Mouse (Mus musculus) hindbrain, embryonic 11.5 days (tissue): ENCODE data around the gene Neurl1a. TPM values are rescaled to one million over a fixed set of nuclear protein-coding genes. Genes with fewer than 3 reads are reported as not detected.

Experiments
- ATAC-seq: fragments of 200-750 bp; cut with Nextera tagmentation; 2 replicates; pipeline ENCODE4 v1.8.0; 2017; ENCODE audit warnings: mild to moderate bottlenecking, moderate TSS enrichment, moderate library complexity; ENCODE audit not compliant: low FRiP score
- DNase-seq: peaks from one replicate; pipeline ENCODE4 v3.0.0-alpha.2; 2015; ENCODE audit warnings: low spot score
- H3K27ac ChIP-seq: fragments of 300-500 bp; sonication (generic); 2 replicates; pipeline ENCODE4 v1.5.1; 2014; ENCODE audit warnings: mild to moderate bottlenecking, low read depth, low read length
- H3K27me3 ChIP-seq: fragments of 300-500 bp; sonication (generic); 2 replicates; pipeline ENCODE4 v1.6.1; 2014; ENCODE audit warnings: mild to moderate bottlenecking, low read length, moderate library complexity, mixed read lengths; ENCODE audit not compliant: control insufficient read depth, insufficient read depth
- H3K36me3 ChIP-seq: fragments of 300-500 bp; sonication (generic); 2 replicates; pipeline ENCODE4 v1.6.1; 2014; ENCODE audit warnings: mild to moderate bottlenecking, low read length, moderate library complexity, mixed read lengths; ENCODE audit not compliant: control insufficient read depth, insufficient read depth
- H3K4me1 ChIP-seq: fragments of 300-500 bp; sonication (generic); replicated peaks from 2 replicates; pipeline ENCODE4 v1.6.1; 2014; ENCODE audit warnings: low read length, mixed read lengths; ENCODE audit not compliant: control insufficient read depth, insufficient read depth
- H3K4me2 ChIP-seq: fragments of 300-500 bp; sonication (generic); replicated peaks from 2 replicates; pipeline ENCODE4 v1.6.1; 2014; ENCODE audit warnings: mild to moderate bottlenecking, low read depth, low read length
- H3K4me3 ChIP-seq: fragments of 300-500 bp; sonication (generic); 2 replicates; pipeline ENCODE4 v1.5.1; 2014; ENCODE audit warnings: low read depth, low read length
- H3K9ac ChIP-seq: fragments of 300-500 bp; sonication (generic); 2 replicates; pipeline ENCODE4 v1.6.1; 2014; ENCODE audit warnings: low read depth, low read length
- H3K9me3 ChIP-seq: fragments of 300-500 bp; sonication (generic); 2 replicates; pipeline ENCODE4 v1.6.1; 2016; ENCODE audit warnings: low read length; ENCODE audit not compliant: control insufficient read depth
- WGBS: fragments of 180-500 bp; shearing (Covaris S2); extraction: QIAGEN DNeasy Blood & Tissue Kit; methylation state at CpG from one replicate; pipeline ENCODE4 v1.1.7; 2014; 5-methylcytosine and 5-hydroxymethylcytosine counted together
- polyA plus RNA-seq: library from polyadenylated mRNA; unstranded; fragments of >200 nt; fragmentation: Nextera tagmentation; extraction: Ambion mirVana; gene quantifications from 2 replicates; pipeline ENCODE4 v1.2.1, GENCODE M21; 2014

Gene Neurl1a
- polyA plus RNA-seq, 1 experiment from 2014 or later: 3.4 TPM

GRCm38 (mm10) chr19:47303128-47303527, 124.5 kb downstream of the Neurl1a start:
- Histone ChIP-seq H3K9ac (no peak overlapping the region), H3K4me1 (peaks cover 16% of the 10 kb centered on the region), H3K27me3 (no peaks in the 10 kb centered on the region), H3K4me3 (no peak overlapping the region), H3K27ac (no peak overlapping the region), H3K9me3 (no peaks in the 10 kb centered on the region), H3K4me2 (no peak overlapping the region), H3K36me3 (no peaks in the 10 kb centered on the region)
- ATAC-seq (no peak), DNase-seq (no peak)
- WGBS: 87% methylated on average over 10 of the region's 10 CpGs

- Histone ChIP-seq H3K9ac (no peak overlapping the region), H3K4me2 (no peak overlapping the region), H3K9me3 (no peaks in the 10 kb centered on the region), H3K4me1 (peaks cover 16% of the 10 kb centered on the region), H3K4me3 (no peak overlapping the region), H3K27ac (no peak overlapping the region), H3K27me3 (no peaks in the 10 kb centered on the region), H3K36me3 (no peaks in the 10 kb centered on the region)
- WGBS: 89% methylated on average over 5 of the region's 5 CpGs
- no peak for DNase-seq
- ATAC-seq: no peak
These were observed 125.6 kb downstream of the Neurl1a start for GRCm38 (mm10) chr19:47304170-47304745.

GRCm38 (mm10) chr19:47305401-47305800, 126.8 kb downstream of the Neurl1a start:
- no peak overlapping the region for H3K9ac ChIP-seq
- WGBS: 95% methylated on average over 10 of the region's 10 CpGs
- ATAC-seq (no peak), DNase-seq (no peak)
- no peaks in the 10 kb centered on the region for H3K9me3 ChIP-seq
- H3K36me3 ChIP-seq: no peaks in the 10 kb centered on the region
- no peak overlapping the region for H3K27ac ChIP-seq
- H3K4me1 ChIP-seq: peaks cover 16% of the 10 kb centered on the region
- no peaks in the 10 kb centered on the region for H3K27me3 ChIP-seq
- H3K4me3 ChIP-seq: no peak overlapping the region
- no peak overlapping the region for H3K4me2 ChIP-seq

- Histone ChIP-seq H3K27me3 (no peaks in the 10 kb centered on the region), H3K4me3 (no peak overlapping the region), H3K27ac (no peak overlapping the region), H3K36me3 (no peaks in the 10 kb centered on the region), H3K9ac (no peak overlapping the region), H3K4me2 (no peak overlapping the region), H3K4me1 (peaks cover 15% of the 10 kb centered on the region), H3K9me3 (no peaks in the 10 kb centered on the region)
- no peak for DNase-seq
- WGBS: 93% methylated on average over 14 of the region's 14 CpGs
- no peak for ATAC-seq
These were observed 127.7 kb downstream of the Neurl1a start for GRCm38 (mm10) chr19:47306128-47306916.

GRCm38 (mm10) chr19:47306917-47307315, 128.3 kb downstream of the Neurl1a start:
- H3K9ac ChIP-seq: no peak overlapping the region
- peaks cover 11% of the 10 kb centered on the region for H3K4me1 ChIP-seq
- no peaks in the 10 kb centered on the region for H3K9me3 ChIP-seq
- no peak overlapping the region for H3K4me2 ChIP-seq
- no peaks in the 10 kb centered on the region for H3K36me3 ChIP-seq
- no peak for DNase-seq
- no peak for ATAC-seq
- H3K4me3 ChIP-seq: no peak overlapping the region
- whole genome bisulfite sequencing: 93% methylated on average over 8 of the region's 8 CpGs
- no peak overlapping the region for H3K27ac ChIP-seq
- no peaks in the 10 kb centered on the region for H3K27me3 ChIP-seq

Other genes starting within 250 kb of the Neurl1a start
- 266 and 290 TPM in 2 replicates for gene Ina, start 164.1 kb upstream of the Neurl1a start, polyA plus RNA-seq
- 81.5 and 90.6 TPM in 2 replicates for gene Nt5c2, start 163.7 kb upstream of the Neurl1a start, polyA plus RNA-seq
- gene Pcgf6, start 127.9 kb upstream of the Neurl1a start, polyA plus RNA-seq: 31.6 and 32.2 TPM in 2 replicates
- 10.8 and 11.8 TPM in 2 replicates for gene Taf5, start 111.1 kb upstream of the Neurl1a start, polyA plus RNA-seq
- gene Usmg5, start 88.2 kb upstream of the Neurl1a start, polyA plus RNA-seq: 1,062 and 1,136 TPM in 2 replicates
- 8.1 and 9.4 TPM in 2 replicates for gene Pdcd11, start 88.1 kb upstream of the Neurl1a start, polyA plus RNA-seq
- 0.42 and 0.78 TPM in 2 replicates for gene Calhm2, start 40.5 kb upstream of the Neurl1a start, polyA plus RNA-seq
- not detected in 2 replicates for gene Calhm1, start 34.6 kb upstream of the Neurl1a start, polyA plus RNA-seq
- not detected in 2 replicates for gene Calhm3, start 21.1 kb upstream of the Neurl1a start, polyA plus RNA-seq